Mouse (Mus musculus): ENCODE data around the gene Rpl7a.

Gene Rpl7a

GRCm38 (mm10) chr2:26914148-26914941 is 3.8 kb downstream of the Rpl7a start:
- DNase-seq (ENCODE audit: low read depth): no peak

GRCm38 (mm10) chr2:26915927-26916728 is 5.6 kb downstream of the Rpl7a start, which contains the start of the genes Surf2 and Surf1:
TSS of gene Surf2 (plus strand) at chr2:26916367.
TSS of gene Surf1 (minus strand) at chr2:26916530.
- DNase-seq (ENCODE audit: low read depth): peak; percentile 83

DNA sequence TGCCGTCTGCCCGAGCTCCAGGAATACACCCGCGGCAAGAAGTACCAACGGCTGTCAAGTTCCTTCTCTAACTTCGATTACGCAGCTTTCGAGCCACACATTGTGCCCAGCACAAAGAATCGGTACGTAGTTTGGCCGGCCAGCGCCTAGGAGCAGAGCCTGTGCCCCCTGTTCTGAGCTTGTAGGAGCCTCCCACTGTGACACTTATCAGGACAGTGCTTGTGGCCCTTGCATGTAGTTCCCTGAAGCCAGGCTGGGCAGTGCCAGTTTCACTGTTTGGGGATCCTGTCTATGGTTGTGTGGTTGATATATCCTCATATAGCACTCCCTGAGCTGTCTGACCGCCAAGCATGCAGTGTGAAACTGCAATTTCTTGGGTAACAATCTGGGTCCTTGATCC is 6.2 kb downstream of the Rpl7a start:
- DNase-seq (ENCODE audit: low read depth): no peak

DNA sequence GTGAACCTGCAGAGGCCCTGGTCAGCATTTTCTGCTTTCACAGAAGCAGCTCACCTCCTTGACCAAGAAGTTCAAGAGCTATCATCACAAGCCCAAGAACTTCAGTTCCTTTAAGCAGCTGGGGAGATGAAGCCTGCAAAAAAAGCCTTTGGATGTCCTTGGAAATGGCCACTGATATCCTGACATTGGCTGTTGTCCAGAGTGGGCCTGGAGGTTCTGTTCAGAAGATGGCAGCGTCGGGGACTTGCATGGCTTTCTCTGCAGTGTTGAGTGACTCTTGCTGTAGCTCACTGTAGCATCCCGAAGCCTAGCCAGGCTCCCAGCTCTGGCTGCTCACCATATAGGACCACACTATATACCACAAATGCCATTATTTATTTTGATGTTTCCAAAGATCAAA is 9.1 kb downstream of the Rpl7a start:
- DNase-seq (ENCODE audit: low read depth): no peak

DNA sequence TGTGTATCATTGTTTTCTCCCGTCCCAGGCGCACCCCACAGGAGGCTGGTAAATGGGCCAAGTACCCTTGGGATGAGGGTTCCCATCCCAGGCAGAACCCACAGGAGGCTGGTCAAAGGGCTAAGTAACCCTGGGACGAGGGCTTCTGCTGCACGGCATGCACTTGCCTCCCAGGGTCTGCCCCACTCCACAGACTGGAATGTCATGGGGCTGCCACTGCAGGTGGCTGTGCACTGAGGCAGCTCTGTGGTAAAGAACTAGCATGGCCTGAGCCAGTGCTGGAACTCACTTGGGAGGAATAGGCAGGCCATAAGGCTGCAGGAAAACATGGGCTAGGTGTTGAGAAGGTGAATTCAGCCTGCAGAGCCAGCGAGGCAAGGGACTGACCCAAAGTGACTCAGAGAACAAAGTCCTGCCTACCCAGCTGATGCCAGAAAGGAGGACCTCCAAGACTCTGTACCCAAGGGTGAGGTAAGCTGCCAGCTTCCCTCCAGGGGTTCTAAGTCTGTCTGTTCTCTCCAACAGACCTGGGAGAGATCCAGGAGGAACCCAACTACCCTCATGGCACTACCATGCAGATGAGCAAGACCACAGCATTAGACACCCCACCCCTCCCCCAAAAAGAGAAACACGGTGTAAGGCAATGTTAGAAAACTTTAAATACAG is 9.8 kb downstream of the Rpl7a start:
- DNase-seq (ENCODE audit: low read depth): no peak

DNA sequence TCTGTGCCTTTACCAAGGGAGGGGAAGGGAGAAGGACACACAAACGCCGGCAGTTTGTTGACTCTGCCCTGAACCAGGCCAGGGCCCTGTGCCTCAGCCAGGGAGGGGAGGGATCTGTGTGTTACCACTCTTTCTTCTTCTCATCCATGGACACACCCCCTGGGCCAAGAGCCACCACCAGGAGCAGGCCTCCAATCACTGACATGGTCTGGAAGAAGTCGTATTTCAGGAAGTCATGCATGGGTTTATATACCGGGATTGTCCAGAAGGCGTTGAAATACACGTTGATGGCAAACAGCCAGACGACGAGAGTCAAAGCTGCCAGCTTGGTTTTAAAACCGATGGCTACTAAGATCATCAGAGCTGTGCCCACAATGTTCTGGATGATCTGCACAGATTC is 11.2 kb downstream of the Rpl7a start:
- no peak for DNase-seq (ENCODE audit: low read depth)

DNA sequence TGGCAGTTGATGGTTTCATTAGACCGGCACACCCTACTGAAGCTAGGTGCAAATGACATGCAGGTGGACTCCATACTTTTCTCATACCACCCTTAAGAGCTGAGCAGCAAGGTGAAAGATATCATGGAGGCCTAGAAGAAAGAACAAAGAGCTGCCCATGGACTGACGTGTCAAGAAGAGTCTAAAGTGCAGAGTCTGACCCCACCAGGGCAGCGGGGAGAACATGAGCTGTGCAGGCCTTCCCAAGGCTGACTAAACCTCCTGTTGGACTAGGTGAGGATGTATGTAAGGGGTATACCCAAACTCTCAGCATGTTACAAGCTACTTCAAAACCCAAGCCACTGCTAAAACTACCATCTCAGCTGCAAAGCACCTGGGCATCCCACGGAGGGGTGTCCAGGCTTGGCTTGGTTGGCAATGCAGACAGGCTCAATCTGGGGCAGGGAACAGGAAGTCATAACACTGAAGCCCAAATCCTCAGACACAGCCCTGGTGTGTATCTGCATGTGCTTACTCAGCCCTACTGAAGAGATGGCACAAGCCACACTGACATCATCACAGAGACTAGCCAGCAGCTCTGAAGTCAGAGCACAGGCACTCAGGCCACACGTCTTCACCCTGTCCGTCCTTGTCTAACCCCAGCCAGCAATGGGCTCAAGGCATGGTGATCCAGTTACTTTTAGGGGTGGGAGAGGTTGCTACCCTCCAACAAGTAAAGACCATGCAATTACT is 17.3 kb downstream of the Rpl7a start:
- DNase-seq (ENCODE audit: low read depth): no peak

DNA sequence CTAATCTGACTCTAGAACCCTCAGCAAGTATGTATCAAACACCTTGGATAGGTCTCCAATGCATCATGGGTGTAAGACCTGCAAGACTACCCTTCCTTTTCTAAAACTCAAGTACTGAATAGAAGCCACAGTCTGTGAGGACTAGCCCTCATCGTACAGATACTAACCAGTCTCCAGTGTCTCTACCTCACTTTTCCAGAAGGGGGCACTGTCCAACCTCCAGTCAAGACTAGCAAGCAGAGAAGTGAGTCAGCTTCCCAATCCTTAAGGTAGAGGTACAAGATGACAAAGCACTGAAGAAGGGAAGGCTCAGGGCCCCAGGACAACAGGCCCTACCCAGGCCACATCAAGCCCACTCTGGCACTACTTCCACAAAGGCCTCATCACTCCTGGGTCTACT is 19.8 kb downstream of the Rpl7a start:
- DNase-seq (ENCODE audit: low read depth): peak; percentile 90

- no peak for DNase-seq (ENCODE audit: low read depth)
Measured at GRCm38 (mm10) chr2:26932473-26933303, 22.1 kb downstream of the Rpl7a start.

GRCm38 (mm10) chr2:26933304-26934055 is 22.9 kb downstream of the Rpl7a start, which contains the start of the genes Surf4 and Stkld1:
TSS of gene Surf4 (minus strand) at chr2:26933928.
TSS of gene Stkld1 (plus strand) at chr2:26934047.
- DNase-seq (ENCODE audit: low read depth): peak; percentile 98

- DNase-seq (ENCODE audit: low read depth): peak; percentile 68
Measured at GRCm38 (mm10) chr2:26935286-26935685, 24.7 kb downstream of the Rpl7a start.

GRCm38 (mm10) chr2:26936425-26936824 is 25.9 kb downstream of the Rpl7a start:
- DNase-seq (ENCODE audit: low read depth): peak; percentile 73

GRCm38 (mm10) chr2:26941539-26941938 is 31.0 kb downstream of the Rpl7a start:
- peak; percentile 91 for DNase-seq (ENCODE audit: low read depth)

DNA sequence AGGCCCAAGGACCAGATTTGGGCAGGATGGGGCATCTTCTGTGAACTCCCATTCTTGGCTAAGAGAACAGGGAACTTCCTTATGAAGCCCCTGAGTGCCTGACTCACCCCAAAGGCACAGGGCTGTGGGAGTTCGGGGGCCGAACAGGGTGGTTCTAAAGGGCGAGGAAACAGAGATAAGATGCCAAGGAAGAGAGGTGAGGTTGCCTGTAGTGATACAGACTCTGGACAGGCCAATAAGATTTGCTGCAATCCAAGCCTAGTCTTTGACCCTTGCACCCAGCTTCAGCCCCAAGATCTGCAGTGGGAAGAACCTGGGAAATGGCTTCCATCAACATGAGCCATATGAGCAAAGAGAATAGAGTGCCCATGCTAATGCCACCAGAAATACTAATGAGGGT is 32.7 kb downstream of the Rpl7a start:
- no peak for DNase-seq (ENCODE audit: low read depth)

DNA sequence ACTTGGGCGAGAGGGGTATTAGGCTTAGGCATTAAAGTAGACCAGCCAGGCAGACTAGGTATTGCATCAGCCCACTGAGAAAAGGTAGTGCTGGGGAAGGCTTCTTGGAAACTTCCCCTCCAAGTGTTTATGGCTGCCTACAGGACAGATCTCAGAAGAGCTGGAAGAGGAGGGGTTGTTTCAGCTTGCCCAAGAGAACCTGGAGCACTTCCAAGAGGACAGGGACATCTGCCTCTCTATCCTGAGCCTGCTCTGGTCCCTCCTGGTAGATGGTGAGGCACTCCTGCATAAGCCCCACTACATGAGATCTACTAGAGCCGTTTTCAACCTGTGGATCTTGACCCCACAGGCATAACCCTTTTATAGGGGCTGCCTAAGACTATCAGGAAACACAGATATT is 39.8 kb downstream of the Rpl7a start:
- no peak for DNase-seq (ENCODE audit: low read depth)

- no peak for DNase-seq (ENCODE audit: low read depth)
Measured at GRCm38 (mm10) chr2:26951346-26951905, 40.9 kb downstream of the Rpl7a start.

DNA sequence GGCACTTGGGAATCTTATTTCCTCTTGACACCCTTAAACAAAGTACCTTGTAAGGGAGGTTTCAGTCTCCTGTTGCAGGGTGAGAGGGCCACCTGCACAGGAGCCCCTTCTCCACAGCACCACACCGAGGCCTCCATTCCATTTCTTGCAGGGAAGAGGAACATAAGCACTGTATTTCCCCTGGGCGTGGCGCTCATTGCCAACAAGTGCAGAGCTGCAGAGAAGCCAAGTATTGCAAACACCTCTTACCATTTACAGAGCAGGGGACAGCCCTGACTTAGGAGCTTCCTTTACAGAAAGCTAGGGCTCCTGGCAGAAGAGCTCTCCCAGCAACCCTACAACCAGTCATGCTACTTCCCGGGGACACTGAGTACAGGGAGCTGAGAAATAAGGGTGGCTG is 41.6 kb downstream of the Rpl7a start:
- DNase-seq (ENCODE audit: low read depth): no peak

GRCm38 (mm10) chr2:26952866-26953265 is 42.3 kb downstream of the Rpl7a start:
- no peak for DNase-seq (ENCODE audit: low read depth)

GRCm38 (mm10) chr2:26954735-26955395 is 44.3 kb downstream of the Rpl7a start:
- no peak for DNase-seq (ENCODE audit: low read depth)
